Mouse (Mus musculus) left cerebral cortex, adult 2 months (tissue): ENCODE results near the gene Slco1b2. TPM values are rescaled to one million over a fixed set of nuclear protein-coding genes. Genes with fewer than 3 reads are reported as not detected.

Experiments
- DNase-seq, 2 experiments: peaks; one replicate each; pipeline ENCODE4 v3.0.0; 2021 to 2022; ENCODE audit warnings: low spot score in 2 of 2, mixed read lengths in 1 of 2; ENCODE audit errors: extremely low spot score in 1 of 2
- H3K27ac ChIP-seq: fragments of 200-600 bp; 2 replicates; pipeline ENCODE4 v1.8.1; 2022
- H3K4me3 ChIP-seq: fragments of 200-600 bp; 2 replicates; pipeline ENCODE4 v1.8.1; 2022
- CTCF ChIP-seq: fragments of 200-600 bp; IDR thresholded peaks from 2 replicates; pipeline ENCODE4 v1.8.1; 2022; ENCODE audit warnings: antibody characterized with exemption, mild to moderate bottlenecking, moderate library complexity
- intact Hi-C: fragments of 180-260 bp; cut with DNase I; formaldehyde crosslinking; loops from one replicate; pipeline ENCODE4 v1.15.1; 2025
- total RNA-seq, 2 experiments: library from RNA; stranded (reverse); gene quantifications; 2 replicates each; pipeline ENCODE4 v1.2.3; 2021

Gene Slco1b2
- total RNA-seq, 2 experiments from 2014 or later: 0.23 to 2.3 TPM

DNA sequence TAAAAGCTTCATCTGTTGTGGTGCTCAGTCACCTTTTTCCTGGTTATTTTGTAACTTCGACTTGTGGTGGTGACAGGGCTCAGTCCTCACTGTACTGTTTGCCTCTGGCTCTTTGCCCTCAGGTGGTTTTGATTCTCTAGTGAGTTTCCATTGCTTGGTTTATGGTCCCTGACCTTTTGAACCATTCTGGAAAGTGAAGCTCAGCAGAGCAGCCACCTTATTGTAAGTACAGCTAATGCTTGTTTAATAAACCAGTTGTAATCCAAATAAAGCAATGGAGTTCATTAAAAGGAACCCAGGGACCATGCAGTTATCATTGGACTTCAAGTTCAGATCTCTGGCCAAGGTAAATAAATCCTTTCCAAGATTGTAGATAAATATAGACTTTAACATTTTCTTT lies 11.3 kb downstream of the Slco1b2 start:
- no peak overlapping the region for H3K27ac ChIP-seq
- intact Hi-C loops: no loop called here
- no peak for TF ChIP-seq CTCF
- H3K4me3 ChIP-seq: no peak overlapping the region
- DNase-seq: no peak

DNA sequence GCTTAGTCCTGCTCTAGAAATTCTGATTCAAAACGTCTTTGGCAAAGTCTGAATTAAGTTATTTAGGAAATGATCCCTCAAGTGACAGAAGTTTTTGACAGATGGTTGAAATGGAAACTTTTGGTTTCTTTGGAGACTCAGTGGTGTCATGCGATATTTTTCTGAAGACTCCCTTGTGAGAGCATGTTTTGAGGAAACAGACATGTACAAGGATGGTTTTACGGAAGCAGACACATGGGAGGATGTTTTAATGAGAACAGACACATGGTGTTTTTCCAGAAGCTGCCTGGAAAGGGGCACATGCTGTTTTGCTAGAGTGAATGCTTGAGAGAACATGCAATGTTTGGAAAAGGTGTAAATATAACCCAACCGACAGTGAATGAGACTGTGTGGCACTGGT lies 57.7 kb downstream of the Slco1b2 start:
- no peak overlapping the region for H3K27ac ChIP-seq
- intact Hi-C loops: no loop called here
- no peak for DNase-seq
- no peak overlapping the region for H3K4me3 ChIP-seq
- TF ChIP-seq CTCF: no peak

DNA sequence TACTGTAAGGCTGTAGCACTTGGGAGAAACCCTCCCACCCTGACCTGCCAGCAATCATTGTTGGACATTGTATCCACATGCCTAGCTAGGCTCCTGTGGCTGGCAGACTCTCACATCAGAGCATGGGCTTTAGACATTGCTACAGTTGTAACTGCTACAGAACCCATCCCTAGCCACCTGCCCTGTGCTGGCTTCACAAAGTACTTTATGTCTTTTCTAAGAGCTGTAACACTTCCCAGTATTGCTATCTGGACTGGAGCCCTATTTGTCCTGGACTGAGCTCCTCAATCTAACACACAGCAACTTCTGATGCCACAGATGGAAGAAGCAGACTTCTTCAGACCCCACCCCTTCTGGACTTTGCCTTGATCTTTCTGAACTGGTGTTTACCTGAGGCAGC lies 61.9 kb downstream of the Slco1b2 start:
- no peak for TF ChIP-seq CTCF
- intact Hi-C loops: no loop called here
- no peak overlapping the region for H3K4me3 ChIP-seq
- no peak overlapping the region for H3K27ac ChIP-seq
- DNase-seq: no peak

Other genes starting within 250 kb of the Slco1b2 start
- 10 to 100 TPM; 49.5 to 55.0 TPM for gene Slco1c1, start 105.2 kb upstream of the Slco1b2 start, total RNA-seq
- not detected for gene Gm5724, start 144.3 kb downstream of the Slco1b2 start, total RNA-seq
- 10 to 100 TPM; 29.0 to 49.8 TPM for gene Slco1a4, start 226.7 kb downstream of the Slco1b2 start, total RNA-seq